Mouse (Mus musculus): ENCODE results near the gene A730071L15Rik.

DNA sequence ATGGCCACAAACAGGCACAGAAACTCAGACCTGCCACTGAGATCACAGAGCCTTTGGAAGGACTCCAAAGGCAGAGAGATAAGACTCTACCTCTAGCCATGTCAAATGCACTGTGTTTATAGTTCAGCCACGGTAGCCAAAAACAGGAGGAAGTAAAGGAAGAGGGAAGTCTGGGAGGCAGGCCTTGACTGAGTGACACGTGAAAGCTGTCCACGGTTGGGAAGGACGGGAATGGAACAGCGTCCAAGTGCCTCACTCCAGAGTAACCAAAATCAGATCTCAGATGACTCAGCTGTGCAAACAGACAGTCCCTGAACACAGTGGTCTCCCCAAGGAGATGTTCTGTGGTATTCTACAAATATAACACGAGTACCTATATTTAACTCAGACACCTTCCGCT is 25.1 kb upstream of the A730071L15Rik start:
- no peak for TF ChIP-seq CTCF (IDR thresholded peaks at IDR 0.05; ENCODE audit: borderline replicate concordance, extremely low read depth, insufficient read depth, insufficient read length)
- TF ChIP-seq POLR2A (IDR thresholded peaks at IDR 0.05; ENCODE audit: borderline replicate concordance, extremely low read depth, insufficient read depth, insufficient read length, poor library complexity, severe bottlenecking) = no peak

Data from brain, embryonic 14.5 days (tissue).